Mouse (Mus musculus): ENCODE measurements around the gene Musk. TPM values are rescaled to one million over a fixed set of nuclear protein-coding genes. Genes with fewer than 3 reads are reported as not detected.

Musk gene
- polyA plus RNA-seq (2017; shearing (Covaris generic)) = not detected

DNA sequence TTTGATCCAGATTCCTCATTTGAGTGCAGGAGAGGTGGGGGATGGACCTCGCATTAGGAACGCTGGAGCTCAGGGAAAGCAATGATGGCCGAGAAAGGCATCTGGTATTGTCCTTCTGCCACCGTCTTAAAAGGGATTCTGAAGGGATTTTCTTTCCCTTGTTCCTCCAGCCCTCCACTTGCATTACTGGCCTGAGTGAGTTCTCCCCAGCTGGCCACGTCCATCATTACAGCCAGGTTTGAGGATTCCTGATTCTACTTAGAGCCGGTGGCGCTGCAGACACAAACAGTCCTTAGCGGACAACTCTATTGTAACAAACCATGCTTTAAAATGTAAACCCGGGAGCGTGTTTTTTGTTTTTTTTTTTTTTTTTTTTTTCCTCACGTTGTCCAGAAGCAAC, at the start of gene Musk:
Gene Musk (plus strand): TSS at position 274 of the 400 bp plus-strand sequence.

Other genes with a start within 250 kb of the Musk start
- not detected for gene Svep1, start 79.1 kb upstream of the Musk start, polyA plus RNA-seq (2017; shearing (Covaris generic))